ENCODE assay signal across 19 mouse cellular contexts in the genomic region with DNA sequence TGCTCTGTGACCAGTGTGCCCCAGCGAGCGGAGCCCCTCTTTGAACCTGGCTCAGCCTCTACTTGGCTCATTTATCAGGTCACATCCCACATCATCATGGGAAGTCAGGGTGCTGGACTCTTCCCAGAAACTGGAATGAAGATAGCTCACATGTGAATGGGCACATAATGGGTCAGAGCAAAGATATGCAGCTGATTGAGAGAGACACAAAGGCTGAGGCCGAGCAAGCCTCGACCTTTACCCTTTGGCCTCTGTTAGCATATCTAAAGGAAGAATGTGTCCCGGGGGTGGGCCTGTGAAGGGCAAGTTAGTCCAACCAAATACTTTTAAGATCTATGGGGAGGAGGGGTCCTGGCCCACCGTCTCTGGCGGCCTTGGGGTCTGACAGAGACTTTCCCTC. TPM values are rescaled to one million over a fixed set of nuclear protein-coding genes. Genes with fewer than 3 reads are reported as not detected.
DNase-seq lines count a peak whose midpoint lies in the region; ATAC-seq and TF ChIP-seq lines count a peak whose summit lies in the region.
"Had no signal": no experiment of that assay in that cellular context is flagged by ENCODE, and none has a peak within 500 bp of the region (broad histone marks: within the 10 kb centered on the region; RNA-seq: fewer than 3 reads in every experiment).

No protein-coding gene starts in this region.

- no peaks in the 10 kb centered on the region for H3K27me3 ChIP-seq in forebrain, embryonic 10.5 days (ENCODE audit: poor library complexity, severe bottlenecking)
- H3K27me3 ChIP-seq in forebrain, embryonic 12.5 days = no peaks in the 10 kb centered on the region
- no peaks in the 10 kb centered on the region for H3K27me3 ChIP-seq in neural tube, embryonic 15.5 days (replicated peaks)
- no peaks in the 10 kb centered on the region for H3K27me3 ChIP-seq in embryonic facial prominence, embryonic 10.5 days (replicated peaks; ENCODE audit: low read depth, poor library complexity, severe bottlenecking)
- no peaks in the 10 kb centered on the region for H3K27me3 ChIP-seq in forebrain, postnatal 0 days (ENCODE audit: insufficient read depth, low read length)
- H3K27me3 ChIP-seq: heart, embryonic 12.5 days; Patski; stomach, embryonic 15.5 days had no signal

- 22% methylated on average over 7 of the region's 7 CpGs for WGBS in forebrain, embryonic 10.5 days
- WGBS in forebrain, embryonic 12.5 days = 24% methylated on average over 7 of the region's 7 CpGs
- 15% methylated on average over 7 of the region's 7 CpGs for WGBS in neural tube, embryonic 15.5 days
- 17% methylated on average over 7 of the region's 7 CpGs for WGBS in embryonic facial prominence, embryonic 10.5 days
- 32% methylated on average over 7 of the region's 7 CpGs for WGBS in forebrain, postnatal 0 days

- peak overlapping the region; percentile 61 for H3K27ac ChIP-seq in forebrain, embryonic 10.5 days
- no peak overlapping the region for H3K27ac ChIP-seq in forebrain, embryonic 12.5 days
- no peak overlapping the region for H3K27ac ChIP-seq in neural tube, embryonic 15.5 days (replicated peaks)
- H3K27ac ChIP-seq in embryonic facial prominence, embryonic 10.5 days (replicated peaks) = peak overlapping the region; percentile 59
- H3K27ac ChIP-seq in forebrain, postnatal 0 days (ENCODE audit: low read depth, low read length) = no peak overlapping the region
- H3K27ac ChIP-seq: liver, embryonic 14.5 days; stomach, embryonic 15.5 days had no signal

- DNase-seq in forebrain, embryonic 10.5 days (ENCODE audit: extremely low spot score, low spot score) = peak; percentile 27
- peak; percentile 54 for DNase-seq in neural tube, embryonic 10.5 days (ENCODE audit: extremely low spot score, low spot score)
- peak; percentile 25 for DNase-seq in embryonic facial prominence, embryonic 10.5 days (ENCODE audit: low spot score)
- peak; percentile 64 for DNase-seq in mesoderm, embryonic 11.5 days (ENCODE audit: low read depth, low spot score)
- no peak for DNase-seq in cerebellum, adult 8-10 months
- no peak for DNase-seq in forebrain, postnatal 0 days
- DNase-seq: cerebellum, postnatal 14 days; kidney, adult 2 months; kidney, postnatal 25 days; lung, postnatal 14 days; spleen, adult 18-20 months; thymus, adult 2 months had no signal

- no peaks in the 10 kb centered on the region for H3K36me3 ChIP-seq in forebrain, embryonic 10.5 days (replicated peaks)
- no peaks in the 10 kb centered on the region for H3K36me3 ChIP-seq in forebrain, embryonic 12.5 days (replicated peaks)
- H3K36me3 ChIP-seq in neural tube, embryonic 15.5 days = no peaks in the 10 kb centered on the region
- H3K36me3 ChIP-seq in embryonic facial prominence, embryonic 10.5 days (replicated peaks) = no peaks in the 10 kb centered on the region
- H3K36me3 ChIP-seq in forebrain, postnatal 0 days (ENCODE audit: insufficient read depth) = no peaks in the 10 kb centered on the region
- H3K36me3 ChIP-seq: heart, embryonic 12.5 days; stomach, embryonic 15.5 days had no signal

- no peak for TF ChIP-seq CTCF in forebrain, postnatal 0 days (IDR thresholded peaks at IDR 0.05; ENCODE audit: low read depth)

- H3K9ac ChIP-seq in forebrain, embryonic 12.5 days = no peak overlapping the region
- no peak overlapping the region for H3K9ac ChIP-seq in neural tube, embryonic 15.5 days (replicated peaks)
- H3K9ac ChIP-seq in forebrain, postnatal 0 days = no peak overlapping the region
- H3K9ac ChIP-seq: heart, embryonic 12.5 days; liver, embryonic 14.5 days; stomach, embryonic 15.5 days had no signal

- H3K4me3 ChIP-seq in forebrain, embryonic 10.5 days = no peak overlapping the region
- no peak overlapping the region for H3K4me3 ChIP-seq in forebrain, embryonic 12.5 days (replicated peaks)
- no peak overlapping the region for H3K4me3 ChIP-seq in neural tube, embryonic 15.5 days (replicated peaks)
- 0 out of 2 replicates have a peak overlapping the region, but pooled peaks have one; percentile 3 for H3K4me3 ChIP-seq in embryonic facial prominence, embryonic 10.5 days
- H3K4me3 ChIP-seq in forebrain, postnatal 0 days (ENCODE audit: low read depth, low read length) = no peak overlapping the region
- H3K4me3 ChIP-seq: heart, embryonic 12.5 days; megakaryocyte, embryonic 14.5 days; stomach, embryonic 15.5 days had no signal

- no peak for ATAC-seq in forebrain, embryonic 12.5 days (ENCODE audit: low FRiP score)
- no peak for ATAC-seq in neural tube, embryonic 15.5 days (ENCODE audit: low FRiP score)
- no peak for ATAC-seq in forebrain, postnatal 0 days
- ATAC-seq: Patski had no signal

- no peak overlapping the region for H3K4me2 ChIP-seq in forebrain, embryonic 12.5 days
- H3K4me2 ChIP-seq in neural tube, embryonic 15.5 days = no peak overlapping the region
- H3K4me2 ChIP-seq in forebrain, postnatal 0 days (ENCODE audit: low read depth) = no peak overlapping the region
- H3K4me2 ChIP-seq: heart, embryonic 12.5 days; stomach, embryonic 15.5 days had no signal

- H3K9me3 ChIP-seq in forebrain, embryonic 10.5 days = no peaks in the 10 kb centered on the region
- no peaks in the 10 kb centered on the region for H3K9me3 ChIP-seq in forebrain, embryonic 12.5 days
- no peaks in the 10 kb centered on the region for H3K9me3 ChIP-seq in neural tube, embryonic 15.5 days (replicated peaks)
- H3K9me3 ChIP-seq in embryonic facial prominence, embryonic 10.5 days = no peaks in the 10 kb centered on the region
- no peaks in the 10 kb centered on the region for H3K9me3 ChIP-seq in forebrain, postnatal 0 days (ENCODE audit: low read length)
- H3K9me3 ChIP-seq: heart, embryonic 12.5 days; megakaryocyte, embryonic 14.5 days; stomach, embryonic 15.5 days had no signal

- H3K4me1 ChIP-seq in forebrain, embryonic 10.5 days = peaks cover 34% of the 10 kb centered on the region
- peaks cover 12% of the 10 kb centered on the region; the same call in 1 of the 2 replicates for H3K4me1 ChIP-seq in forebrain, embryonic 12.5 days
- no peaks in the 10 kb centered on the region for H3K4me1 ChIP-seq in neural tube, embryonic 15.5 days
- peaks cover 28% of the 10 kb centered on the region for H3K4me1 ChIP-seq in embryonic facial prominence, embryonic 10.5 days
- H3K4me1 ChIP-seq in forebrain, postnatal 0 days (ENCODE audit: insufficient read depth) = no peaks in the 10 kb centered on the region
- H3K4me1 ChIP-seq: heart, embryonic 12.5 days; stomach, embryonic 15.5 days had no signal

RNA-seq across cellular contexts. Expression of a gene that starts 39.7 kb away (rescaled TPM):
- polyA plus RNA-seq in forebrain, embryonic 10.5 days (2016; fragmentation: Nextera tagmentation; extraction: Ambion mirVana) = 43.2 and 45.4 TPM in 2 replicates
- 32.7 and 33.7 TPM in 2 replicates for polyA plus RNA-seq in forebrain, embryonic 12.5 days (2016; fragmentation: Nextera tagmentation; extraction: Ambion mirVana)
- 34.7 and 37.1 TPM in 2 replicates for polyA plus RNA-seq in neural tube, embryonic 15.5 days (2015; fragmentation: Nextera tagmentation; extraction: Ambion mirVana)
- 43.8 and 44.7 TPM in 2 replicates for polyA plus RNA-seq in embryonic facial prominence, embryonic 10.5 days (2016; fragmentation: Nextera tagmentation; extraction: Ambion mirVana)
- 21.9 and 23.7 TPM in 2 replicates for total RNA-seq in forebrain, postnatal 0 days (2014; rRNA removed)
- 32.0 and 35.4 TPM in 2 replicates for polyA plus RNA-seq in forebrain, postnatal 0 days (2015; fragmentation: Nextera tagmentation; extraction: Ambion mirVana)

RNA-seq across cellular contexts. Expression of a gene that starts 39.8 kb away (rescaled TPM):
- polyA plus RNA-seq in forebrain, embryonic 10.5 days (2016; fragmentation: Nextera tagmentation; extraction: Ambion mirVana) = 43.4 and 47.5 TPM in 2 replicates
- polyA plus RNA-seq in forebrain, embryonic 12.5 days (2016; fragmentation: Nextera tagmentation; extraction: Ambion mirVana) = 38.5 and 41.5 TPM in 2 replicates
- polyA plus RNA-seq in neural tube, embryonic 15.5 days (2015; fragmentation: Nextera tagmentation; extraction: Ambion mirVana) = 36.9 and 39.8 TPM in 2 replicates
- polyA plus RNA-seq in embryonic facial prominence, embryonic 10.5 days (2016; fragmentation: Nextera tagmentation; extraction: Ambion mirVana) = 46.7 and 48.9 TPM in 2 replicates
- 31.5 and 37.0 TPM in 2 replicates for total RNA-seq in forebrain, postnatal 0 days (2014; rRNA removed)
- 27.9 and 30.2 TPM in 2 replicates for polyA plus RNA-seq in forebrain, postnatal 0 days (2015; fragmentation: Nextera tagmentation; extraction: Ambion mirVana)

RNA-seq across cellular contexts. Expression of a gene that starts 39.8 kb away (rescaled TPM):
- polyA plus RNA-seq in forebrain, embryonic 10.5 days (2016; fragmentation: Nextera tagmentation; extraction: Ambion mirVana) = 1.5 and 1.9 TPM in 2 replicates
- polyA plus RNA-seq in forebrain, embryonic 12.5 days (2016; fragmentation: Nextera tagmentation; extraction: Ambion mirVana) = 1.6 and 2.7 TPM in 2 replicates
- polyA plus RNA-seq in neural tube, embryonic 15.5 days (2015; fragmentation: Nextera tagmentation; extraction: Ambion mirVana) = 2.5 and 2.9 TPM in 2 replicates
- polyA plus RNA-seq in embryonic facial prominence, embryonic 10.5 days (2016; fragmentation: Nextera tagmentation; extraction: Ambion mirVana) = 1.6 and 2.4 TPM in 2 replicates
- 4.7 and 10.6 TPM in 2 replicates for total RNA-seq in forebrain, postnatal 0 days (2014; rRNA removed)
- 1.4 and 2.1 TPM in 2 replicates for polyA plus RNA-seq in forebrain, postnatal 0 days (2015; fragmentation: Nextera tagmentation; extraction: Ambion mirVana)

RNA-seq across cellular contexts. Expression of a gene that starts 58.9 kb away (rescaled TPM):
- polyA plus RNA-seq in forebrain, embryonic 10.5 days (2016; fragmentation: Nextera tagmentation; extraction: Ambion mirVana) = 5.0 and 6.0 TPM in 2 replicates
- polyA plus RNA-seq in forebrain, embryonic 12.5 days (2016; fragmentation: Nextera tagmentation; extraction: Ambion mirVana) = 11.1 and 12.2 TPM in 2 replicates
- polyA plus RNA-seq in neural tube, embryonic 15.5 days (2015; fragmentation: Nextera tagmentation; extraction: Ambion mirVana) = 6.1 and 6.8 TPM in 2 replicates
- 4.1 and 5.4 TPM in 2 replicates for polyA plus RNA-seq in embryonic facial prominence, embryonic 10.5 days (2016; fragmentation: Nextera tagmentation; extraction: Ambion mirVana)
- 11.2 and 18.9 TPM in 2 replicates for total RNA-seq in forebrain, postnatal 0 days (2014; rRNA removed)
- polyA plus RNA-seq in forebrain, postnatal 0 days (2015; fragmentation: Nextera tagmentation; extraction: Ambion mirVana) = 2.8 and 4.7 TPM in 2 replicates

Comparison
In these comparisons a context has a peak if more than half of its experiments do, and no peak if none do; other contexts are left out.
1. DNase-seq: peak in forebrain, embryonic 10.5 days (single experiment), neural tube, embryonic 10.5 days (single experiment), embryonic facial prominence, embryonic 10.5 days (single experiment) and mesoderm, embryonic 11.5 days (single experiment); none in cerebellum, adult 8-10 months (single experiment) and forebrain, postnatal 0 days (single experiment).
2. H3K27ac ChIP-seq: peak in forebrain, embryonic 10.5 days (single experiment) and embryonic facial prominence, embryonic 10.5 days (single experiment); none in forebrain, embryonic 12.5 days (single experiment), neural tube, embryonic 15.5 days (single experiment) and forebrain, postnatal 0 days (single experiment).